Mouse (Mus musculus): Measurements from ENCODE around the gene Tsc22d2. TPM values are rescaled to one million over a fixed set of nuclear protein-coding genes. Genes with fewer than 3 reads are reported as not detected.
"Not testable (repeated sequence)": the region's sequence is repeated elsewhere in the genome, so short reads cannot be mapped to it uniquely, and the experiment has no call there.

Tsc22d2 gene
- polyA plus RNA-seq, 1 experiment from 2014 or later = 3.8 TPM

DNA sequence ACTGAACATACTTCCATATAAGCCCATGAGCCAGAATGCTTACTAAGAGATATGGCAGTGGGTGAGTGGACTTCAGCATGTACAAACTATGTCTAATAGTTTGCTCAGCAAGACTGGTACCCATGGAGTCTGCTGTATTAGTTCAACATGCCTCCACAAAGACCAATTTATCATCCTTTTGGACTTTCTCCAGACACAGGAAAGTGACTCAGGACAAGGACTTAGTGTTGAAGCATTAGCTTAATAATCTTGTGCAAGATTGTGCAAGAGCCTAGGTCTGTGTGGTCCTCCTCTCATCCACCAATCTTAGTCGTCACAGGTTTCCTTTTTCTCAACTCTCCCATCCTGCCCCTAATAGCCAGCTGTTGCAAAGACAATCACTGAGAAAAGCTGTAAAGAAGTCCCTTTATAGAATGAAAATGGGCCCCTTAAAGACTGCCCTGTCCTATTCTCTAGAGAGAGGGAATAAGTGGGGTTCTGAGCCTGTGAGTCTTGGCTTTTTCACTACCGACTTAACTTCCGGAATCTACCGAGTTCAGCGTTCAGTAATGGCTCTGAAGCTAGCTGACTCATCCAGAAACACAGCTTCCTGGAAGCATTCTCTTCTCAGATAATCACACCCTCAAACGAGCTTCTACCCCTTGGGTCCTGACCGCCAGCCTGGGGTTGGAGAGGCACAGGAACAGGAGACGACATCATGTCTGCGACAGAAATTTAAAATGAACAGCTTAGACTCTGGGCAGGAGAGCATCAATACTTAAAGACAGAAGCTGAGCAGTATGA lies 55.3 kb downstream of the Tsc22d2 start:
- no peaks in the 10 kb centered on the region for H3K36me3 ChIP-seq (ENCODE audit: control insufficient read depth, insufficient read depth)
- WGBS (ENCODE audit: insufficient replicate concordance) = 26% methylated on average over 9 of the region's 9 CpGs
- H3K4me2 ChIP-seq (ENCODE audit: low read depth, low read length) = peak overlapping the region; percentile 30
- no peaks in the 10 kb centered on the region for H3K27me3 ChIP-seq (ENCODE audit: control insufficient read depth, insufficient read depth, low read depth, low read length)
- H3K27ac ChIP-seq (ENCODE audit: low read length) = 0 out of 2 replicates have a peak overlapping the region, but pooled peaks have one; percentile 30
- H3K9me3 ChIP-seq (replicated peaks; ENCODE audit: control insufficient read depth, low read length) = no peaks in the 10 kb centered on the region
- H3K4me1 ChIP-seq (ENCODE audit: control insufficient read depth, low read depth, low read length) = peaks cover 3% of the 10 kb centered on the region; the same call in 1 of the 2 replicates
- peak overlapping the region; percentile 15 for H3K4me3 ChIP-seq (ENCODE audit: low read depth, low read length)
- peak; percentile 56 for ATAC-seq (ENCODE audit: low read depth)
- H3K9ac ChIP-seq (ENCODE audit: low read depth, low read length) = peak overlapping the region; percentile 4; the same call in 1 of the 2 replicates

DNA sequence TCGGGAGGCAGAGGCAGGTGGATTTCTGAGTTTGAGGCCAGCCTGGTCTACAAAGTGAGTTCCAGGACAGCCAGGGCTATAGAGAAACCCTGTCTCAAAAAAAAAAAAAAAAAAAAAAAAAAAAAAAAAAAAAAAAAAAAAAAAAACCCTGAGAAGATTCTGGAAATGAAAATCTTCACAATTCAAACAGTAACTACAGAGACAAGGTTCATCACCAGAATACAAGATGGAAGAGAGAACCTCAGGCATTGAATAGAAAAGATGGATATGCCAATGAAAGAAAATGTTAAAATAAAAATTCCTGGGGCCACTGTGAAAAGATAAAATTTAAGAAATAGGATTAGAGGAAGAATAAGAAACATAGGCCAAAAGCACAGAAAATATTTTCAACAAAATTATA lies 60.8 kb downstream of the Tsc22d2 start:
- H3K4me1 ChIP-seq (ENCODE audit: control insufficient read depth, low read depth, low read length); H3K36me3 ChIP-seq (ENCODE audit: control insufficient read depth, insufficient read depth); H3K4me2 ChIP-seq (ENCODE audit: low read depth, low read length); H3K9me3 ChIP-seq (replicated peaks; ENCODE audit: control insufficient read depth, low read length); H3K27me3 ChIP-seq (ENCODE audit: control insufficient read depth, insufficient read depth, low read depth, low read length); H3K9ac ChIP-seq (ENCODE audit: low read depth, low read length); ATAC-seq (ENCODE audit: low read depth); H3K4me3 ChIP-seq (ENCODE audit: low read depth, low read length); H3K27ac ChIP-seq (ENCODE audit: low read length): not testable (repeated sequence)
- WGBS (ENCODE audit: insufficient replicate concordance) = 54% methylated on average over 1 of the region's 1 CpGs

DNA sequence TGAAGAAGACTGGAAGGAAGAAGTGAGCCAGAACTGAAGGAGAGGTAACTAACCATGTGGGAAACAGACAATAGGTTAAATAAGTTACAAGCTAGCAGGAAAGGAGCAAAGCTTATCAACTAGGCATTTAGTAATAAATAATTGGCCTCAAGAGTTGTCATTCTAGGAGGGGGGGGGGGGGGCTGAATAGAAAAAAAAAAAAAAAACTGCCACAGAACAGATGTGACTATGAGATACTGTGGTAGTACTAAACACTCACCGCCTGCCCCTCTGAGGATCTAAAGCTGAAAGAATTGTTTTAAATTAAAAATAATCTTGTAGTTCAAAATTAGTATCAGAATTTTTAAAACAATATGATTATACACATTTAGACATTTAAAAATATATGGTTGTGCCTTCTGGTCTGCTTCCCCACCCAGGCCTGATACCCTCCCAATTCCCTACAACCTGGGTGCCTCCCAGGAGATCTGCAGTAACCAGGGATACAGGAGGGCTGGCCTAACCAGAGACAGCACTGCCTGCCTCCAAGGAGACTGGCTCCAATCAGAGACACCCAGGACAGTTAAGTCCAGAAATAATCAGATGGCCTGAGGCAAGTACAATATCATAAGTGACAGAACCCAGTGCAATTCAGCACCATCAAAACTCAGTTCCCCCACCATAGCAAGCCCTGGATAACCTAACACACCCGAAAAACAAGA lies 64.4 kb downstream of the Tsc22d2 start:
- Histone ChIP-seq H3K36me3 (ENCODE audit: control insufficient read depth, insufficient read depth) (no peaks in the 10 kb centered on the region), H3K27ac (ENCODE audit: low read length) (no peak overlapping the region), H3K9me3 (replicated peaks; ENCODE audit: control insufficient read depth, low read length) (no peaks in the 10 kb centered on the region), H3K4me2 (ENCODE audit: low read depth, low read length) (no peak overlapping the region), H3K4me1 (ENCODE audit: control insufficient read depth, low read depth, low read length) (no peaks in the 10 kb centered on the region), H3K27me3 (ENCODE audit: control insufficient read depth, insufficient read depth, low read depth, low read length) (no peaks in the 10 kb centered on the region), H3K4me3 (ENCODE audit: low read depth, low read length) (no peak overlapping the region), H3K9ac (ENCODE audit: low read depth, low read length) (no peak overlapping the region)
- WGBS (ENCODE audit: insufficient replicate concordance) = 40% methylated on average over 2 of the region's 2 CpGs
- ATAC-seq (ENCODE audit: low read depth) = no peak

DNA sequence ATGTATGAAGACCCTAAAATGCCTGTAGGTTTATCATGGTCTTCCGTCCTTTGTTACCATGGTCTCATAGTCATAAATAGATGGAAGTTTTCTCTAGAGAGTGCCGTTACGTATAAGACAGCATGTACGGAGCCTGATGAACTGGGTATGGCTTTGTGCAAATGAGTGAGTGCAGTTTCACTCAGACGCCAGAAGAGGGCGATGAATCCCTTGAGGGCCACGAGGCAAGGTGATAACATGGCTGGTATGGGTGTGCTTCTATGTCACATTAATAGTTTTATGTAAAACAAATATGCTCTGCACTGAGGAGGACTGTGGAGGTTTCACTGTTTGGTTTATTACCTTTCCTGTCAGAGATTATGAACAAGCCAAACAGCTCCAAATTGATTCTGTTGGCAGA lies 71.4 kb downstream of the Tsc22d2 start:
- Histone ChIP-seq H3K4me1 (ENCODE audit: control insufficient read depth, low read depth, low read length) (no peaks in the 10 kb centered on the region), H3K27ac (ENCODE audit: low read length) (no peak overlapping the region), H3K4me3 (ENCODE audit: low read depth, low read length) (no peak overlapping the region), H3K9me3 (replicated peaks; ENCODE audit: control insufficient read depth, low read length) (no peaks in the 10 kb centered on the region; the same call in 1 of the 2 replicates), H3K4me2 (ENCODE audit: low read depth, low read length) (no peak overlapping the region), H3K27me3 (ENCODE audit: control insufficient read depth, insufficient read depth, low read depth, low read length) (no peaks in the 10 kb centered on the region), H3K9ac (ENCODE audit: low read depth, low read length) (no peak overlapping the region), H3K36me3 (ENCODE audit: control insufficient read depth, insufficient read depth) (no peaks in the 10 kb centered on the region)
- no peak for ATAC-seq (ENCODE audit: low read depth)
- 59% methylated on average over 7 of the region's 7 CpGs for WGBS (ENCODE audit: insufficient replicate concordance)

DNA sequence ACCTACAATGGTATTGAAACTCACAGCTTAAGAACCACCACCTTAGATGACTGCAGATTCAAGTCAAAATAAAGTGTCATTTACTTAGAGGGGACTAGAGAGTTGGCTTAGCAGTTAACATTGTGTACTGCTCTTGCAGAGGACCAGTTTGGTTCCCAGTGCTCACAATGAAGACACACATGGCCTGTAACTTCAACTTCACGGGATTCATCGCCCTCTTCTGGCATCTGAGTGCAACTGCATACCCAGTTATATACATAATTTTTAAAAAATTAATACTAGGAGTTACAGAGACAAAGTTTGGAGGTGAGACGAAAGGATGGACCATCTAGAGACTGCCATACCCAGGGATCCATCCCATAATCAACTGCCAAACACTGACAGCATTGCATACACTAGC lies 72.6 kb downstream of the Tsc22d2 start:
- H3K4me2 ChIP-seq (ENCODE audit: low read depth, low read length) = no peak overlapping the region
- WGBS (ENCODE audit: insufficient replicate concordance) = 45% methylated on average over 3 of the region's 3 CpGs
- no peak overlapping the region for H3K27ac ChIP-seq (ENCODE audit: low read length)
- ATAC-seq (ENCODE audit: low read depth) = no peak
- H3K9me3 ChIP-seq (replicated peaks; ENCODE audit: control insufficient read depth, low read length) = no peaks in the 10 kb centered on the region; the same call in 1 of the 2 replicates
- H3K4me3 ChIP-seq (ENCODE audit: low read depth, low read length) = no peak overlapping the region
- H3K4me1 ChIP-seq (ENCODE audit: control insufficient read depth, low read depth, low read length) = no peaks in the 10 kb centered on the region
- H3K36me3 ChIP-seq (ENCODE audit: control insufficient read depth, insufficient read depth) = no peaks in the 10 kb centered on the region
- H3K9ac ChIP-seq (ENCODE audit: low read depth, low read length) = no peak overlapping the region
- H3K27me3 ChIP-seq (ENCODE audit: control insufficient read depth, insufficient read depth, low read depth, low read length) = no peaks in the 10 kb centered on the region

DNA sequence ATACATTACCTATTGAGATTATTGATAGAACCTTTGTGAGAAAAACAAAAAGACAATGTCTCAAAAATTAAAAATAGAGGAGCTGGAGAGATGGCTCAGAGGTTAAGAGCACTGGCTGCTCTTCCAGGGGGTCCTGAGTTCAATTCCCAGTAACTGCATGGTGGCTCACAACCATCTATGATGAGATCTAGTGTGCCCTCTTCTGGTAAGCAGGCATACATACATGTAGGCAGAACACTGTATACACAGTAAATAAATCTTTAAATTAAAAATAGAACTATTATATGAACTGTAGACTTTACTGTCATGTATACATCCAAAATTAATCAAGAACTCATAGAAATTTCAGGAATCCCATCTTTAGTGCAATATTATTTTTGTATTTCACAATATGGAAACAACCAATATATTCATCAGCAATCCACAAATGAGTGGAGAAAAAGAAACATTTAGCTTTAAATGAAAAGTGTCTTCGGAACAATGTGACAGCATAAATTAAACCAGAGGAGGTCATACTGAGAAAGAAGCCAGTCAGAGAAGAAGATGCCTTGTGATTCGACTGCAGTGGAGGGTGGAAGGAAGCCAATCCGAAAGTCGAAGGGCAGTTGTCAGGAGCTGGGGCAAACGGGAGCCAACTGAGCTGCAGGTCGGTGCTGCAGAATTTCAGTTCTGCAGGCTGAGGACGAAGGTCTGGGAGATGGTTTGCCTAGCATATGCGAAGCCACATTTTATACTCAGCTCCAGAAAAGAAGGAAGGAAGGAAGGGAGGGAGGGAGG lies 73.7 kb downstream of the Tsc22d2 start:
- no peak overlapping the region for H3K4me3 ChIP-seq (ENCODE audit: low read depth, low read length)

DNA sequence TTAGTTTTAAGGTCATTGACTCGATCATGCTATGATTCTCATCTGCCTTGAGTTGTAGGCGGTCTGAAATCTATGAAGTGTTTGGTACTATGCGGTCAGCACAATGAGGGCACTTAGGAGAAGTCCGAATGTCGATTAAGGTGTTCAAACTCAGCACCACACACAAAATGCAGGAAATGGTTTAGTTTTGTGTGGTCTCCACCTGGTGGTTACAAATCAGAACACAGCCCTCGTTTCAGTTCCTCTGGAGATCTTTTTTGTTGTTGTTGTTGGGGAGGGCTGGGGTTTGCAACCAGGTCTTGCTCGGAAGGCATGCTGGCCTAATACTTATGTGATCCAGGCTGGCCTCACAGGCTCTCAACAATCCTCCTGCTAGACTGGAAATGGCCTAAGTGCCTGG lies 76.3 kb downstream of the Tsc22d2 start:
- no peaks in the 10 kb centered on the region for H3K36me3 ChIP-seq (ENCODE audit: control insufficient read depth, insufficient read depth)
- no peak overlapping the region for H3K9ac ChIP-seq (ENCODE audit: low read depth, low read length)
- ATAC-seq (ENCODE audit: low read depth) = no peak
- no peaks in the 10 kb centered on the region for H3K27me3 ChIP-seq (ENCODE audit: control insufficient read depth, insufficient read depth, low read depth, low read length)
- no peak overlapping the region for H3K4me2 ChIP-seq (ENCODE audit: low read depth, low read length)
- H3K27ac ChIP-seq (ENCODE audit: low read length) = no peak overlapping the region
- WGBS (ENCODE audit: insufficient replicate concordance) = 63% methylated on average over 7 of the region's 7 CpGs
- H3K4me1 ChIP-seq (ENCODE audit: control insufficient read depth, low read depth, low read length) = no peaks in the 10 kb centered on the region
- no peak overlapping the region for H3K4me3 ChIP-seq (ENCODE audit: low read depth, low read length)
- no peaks in the 10 kb centered on the region; the same call in 1 of the 2 replicates for H3K9me3 ChIP-seq (replicated peaks; ENCODE audit: control insufficient read depth, low read length)

More for the DNA sequence above, 73.7 kb downstream of the Tsc22d2 start:
- no peak overlapping the region for H3K4me2 ChIP-seq (ENCODE audit: low read depth, low read length)
- H3K9ac ChIP-seq (ENCODE audit: low read depth, low read length) = no peak overlapping the region
- WGBS (ENCODE audit: insufficient replicate concordance) = 57% methylated on average over 8 of the region's 8 CpGs
- H3K27ac ChIP-seq (ENCODE audit: low read length) = no peak overlapping the region
- H3K4me1 ChIP-seq (ENCODE audit: control insufficient read depth, low read depth, low read length) = no peaks in the 10 kb centered on the region
- no peaks in the 10 kb centered on the region for H3K36me3 ChIP-seq (ENCODE audit: control insufficient read depth, insufficient read depth)
- ATAC-seq (ENCODE audit: low read depth) = no peak
- no peaks in the 10 kb centered on the region; the same call in 1 of the 2 replicates for H3K9me3 ChIP-seq (replicated peaks; ENCODE audit: control insufficient read depth, low read length)
- H3K27me3 ChIP-seq (ENCODE audit: control insufficient read depth, insufficient read depth, low read depth, low read length) = no peaks in the 10 kb centered on the region

DNA sequence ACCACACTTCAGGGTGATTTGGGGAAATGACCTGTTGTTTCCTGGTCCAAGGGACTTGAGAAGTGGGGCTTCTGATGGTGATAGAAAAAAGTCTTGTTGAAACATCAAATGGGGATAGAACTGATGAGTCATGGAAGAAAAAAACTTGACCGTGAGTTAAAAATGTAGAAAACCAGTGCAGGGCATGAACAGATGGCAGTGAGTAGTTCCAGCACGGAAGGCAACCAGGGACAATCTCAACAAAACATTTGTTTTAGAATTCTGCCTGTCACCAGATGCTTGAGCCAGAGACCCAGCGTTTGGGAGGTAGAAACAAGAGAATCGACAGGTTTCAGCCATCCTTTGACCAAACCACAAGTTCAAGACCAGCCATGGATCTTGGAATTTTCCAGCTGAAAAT lies 79.1 kb downstream of the Tsc22d2 start:
- 55% methylated on average over 4 of the region's 4 CpGs for WGBS (ENCODE audit: insufficient replicate concordance)

More for the DNA sequence above, 79.1 kb downstream of the Tsc22d2 start:
- Histone ChIP-seq H3K4me3 (ENCODE audit: low read depth, low read length) (no peak overlapping the region), H3K36me3 (ENCODE audit: control insufficient read depth, insufficient read depth) (no peaks in the 10 kb centered on the region), H3K9me3 (replicated peaks; ENCODE audit: control insufficient read depth, low read length) (no peaks in the 10 kb centered on the region), H3K9ac (ENCODE audit: low read depth, low read length) (no peak overlapping the region), H3K27ac (ENCODE audit: low read length) (no peak overlapping the region), H3K4me2 (ENCODE audit: low read depth, low read length) (no peak overlapping the region), H3K4me1 (ENCODE audit: control insufficient read depth, low read depth, low read length) (no peaks in the 10 kb centered on the region), H3K27me3 (ENCODE audit: control insufficient read depth, insufficient read depth, low read depth, low read length) (no peaks in the 10 kb centered on the region)
- ATAC-seq (ENCODE audit: low read depth) = no peak

Data from liver, embryonic 16.5 days (tissue).